Mouse (Mus musculus) lung, embryonic 16.5 days (tissue): ENCODE results near the gene Cotl1. TPM values are rescaled to one million over a fixed set of nuclear protein-coding genes. Genes with fewer than 3 reads are reported as not detected.
A peak's percentile ranks its signal among the peaks of the same experiment; 100 is the strongest.

ENCODE experiments used
- ATAC-seq: fragments of 200-750 bp; cut with Nextera tagmentation; 2 replicates; pipeline ENCODE4 v1.8.0; 2017; ENCODE audit warnings: low read depth, mild to moderate bottlenecking, moderate library complexity
- H3K27ac ChIP-seq: fragments of 300-500 bp; sonication (generic); 2 replicates; pipeline ENCODE4 v1.5.1; 2014; ENCODE audit warnings: mild to moderate bottlenecking, control low read depth, low read length
- H3K27me3 ChIP-seq: fragments of 300-500 bp; sonication (generic); 2 replicates; pipeline ENCODE4 v1.6.1; 2014; ENCODE audit warnings: low read depth, low read length, mixed read lengths; ENCODE audit not compliant: control insufficient read depth, insufficient read depth
- H3K36me3 ChIP-seq: fragments of 300-500 bp; sonication (generic); 2 replicates; pipeline ENCODE4 v1.6.1; 2014; ENCODE audit warnings: low read length; ENCODE audit not compliant: control insufficient read depth, insufficient read depth
- H3K4me1 ChIP-seq: fragments of 300-500 bp; sonication (generic); replicated peaks from 2 replicates; pipeline ENCODE4 v1.6.1; 2014; ENCODE audit warnings: low read length, mixed read lengths; ENCODE audit not compliant: control insufficient read depth, insufficient read depth
- H3K4me2 ChIP-seq: fragments of 300-500 bp; sonication (generic); 2 replicates; pipeline ENCODE4 v1.6.1; 2014; ENCODE audit warnings: low read depth, low read length, control low read depth
- H3K4me3 ChIP-seq: fragments of 300-500 bp; sonication (generic); 2 replicates; pipeline ENCODE4 v1.5.1; 2014; ENCODE audit warnings: mild to moderate bottlenecking, low read length, control low read depth
- H3K9ac ChIP-seq: fragments of 300-500 bp; sonication (generic); 2 replicates; pipeline ENCODE4 v1.6.1; 2014; ENCODE audit warnings: low read length, control low read depth
- H3K9me3 ChIP-seq: fragments of 300-500 bp; sonication (generic); 2 replicates; pipeline ENCODE4 v1.6.1; 2016; ENCODE audit warnings: low read length; ENCODE audit not compliant: control insufficient read depth
- WGBS: fragments of 180-500 bp; shearing (Covaris S2); extraction: QIAGEN DNeasy Blood & Tissue Kit; methylation state at CpG from one replicate; pipeline ENCODE4 v1.1.7; 2014; 5-methylcytosine and 5-hydroxymethylcytosine counted together
- polyA plus RNA-seq: library from polyadenylated mRNA; unstranded; fragments of >200 nt; fragmentation: Nextera tagmentation; extraction: Ambion mirVana; gene quantifications from 2 replicates; pipeline ENCODE4 v1.2.1, GENCODE M21; 2015

Gene Cotl1
- polyA plus RNA-seq, 1 experiment from 2014 or later: 78.4 TPM

- Histone ChIP-seq H3K4me1 (peaks cover 53% of the 10 kb centered on the region), H3K4me2 (no peak overlapping the region)
Measured at GRCm38 (mm10) chr8:119825950-119826730, 14.2 kb downstream of the Cotl1 start.

GRCm38 (mm10) chr8:119824809-119825273 is 15.5 kb downstream of the Cotl1 start:
- ATAC-seq: peak; percentile 67

More at GRCm38 (mm10) chr8:119825950-119826730, 14.2 kb downstream of the Cotl1 start:
- WGBS: 63% methylated on average over 19 of the region's 19 CpGs
- H3K36me3 ChIP-seq: no peaks in the 10 kb centered on the region
- no peaks in the 10 kb centered on the region for H3K27me3 ChIP-seq
- no peaks in the 10 kb centered on the region for H3K9me3 ChIP-seq
- ATAC-seq: no peak
- H3K9ac ChIP-seq: no peak overlapping the region
- H3K27ac ChIP-seq: peak overlapping the region; percentile 15; the same call in 1 of the 2 replicates
- no peak overlapping the region for H3K4me3 ChIP-seq

GRCm38 (mm10) chr8:119824100-119824499 is 16.2 kb downstream of the Cotl1 start:
- H3K4me2 ChIP-seq: no peak overlapping the region
- H3K36me3 ChIP-seq: no peaks in the 10 kb centered on the region
- ATAC-seq: peak; percentile 26; the same call in 1 of the 2 replicates
- no peaks in the 10 kb centered on the region for H3K9me3 ChIP-seq
- H3K27ac ChIP-seq: peak overlapping the region; percentile 11; the same call in 1 of the 2 replicates
- no peak overlapping the region for H3K4me3 ChIP-seq
- H3K9ac ChIP-seq: no peak overlapping the region
- WGBS: 38% methylated on average over 4 of the region's 4 CpGs
- no peaks in the 10 kb centered on the region for H3K27me3 ChIP-seq
- H3K4me1 ChIP-seq: peaks cover 40% of the 10 kb centered on the region

More at GRCm38 (mm10) chr8:119824809-119825273, 15.5 kb downstream of the Cotl1 start:
- no peak overlapping the region for H3K4me3 ChIP-seq
- no peak overlapping the region for H3K4me2 ChIP-seq
- H3K27me3 ChIP-seq: no peaks in the 10 kb centered on the region
- peak overlapping the region; percentile 74 for H3K27ac ChIP-seq
- WGBS: 48% methylated on average over 11 of the region's 11 CpGs
- peaks cover 40% of the 10 kb centered on the region for H3K4me1 ChIP-seq
- H3K9me3 ChIP-seq: no peaks in the 10 kb centered on the region
- H3K36me3 ChIP-seq: no peaks in the 10 kb centered on the region
- no peak overlapping the region for H3K9ac ChIP-seq

GRCm38 (mm10) chr8:119823278-119823677 is 17.1 kb downstream of the Cotl1 start:
- WGBS: 94% methylated on average over 9 of the region's 9 CpGs
- Histone ChIP-seq H3K4me3 (no peak overlapping the region), H3K9me3 (no peaks in the 10 kb centered on the region), H3K36me3 (no peaks in the 10 kb centered on the region), H3K4me1 (peaks cover 39% of the 10 kb centered on the region), H3K4me2 (no peak overlapping the region), H3K27ac (no peak overlapping the region), H3K27me3 (no peaks in the 10 kb centered on the region), H3K9ac (no peak overlapping the region)
- ATAC-seq: no peak

- peaks cover 34% of the 10 kb centered on the region for H3K4me1 ChIP-seq
- no peaks in the 10 kb centered on the region for H3K36me3 ChIP-seq
- no peaks in the 10 kb centered on the region for H3K9me3 ChIP-seq
- H3K9ac ChIP-seq: no peak overlapping the region
- H3K27me3 ChIP-seq: no peaks in the 10 kb centered on the region
- ATAC-seq: no peak
- no peak overlapping the region for H3K27ac ChIP-seq
- no peak overlapping the region for H3K4me3 ChIP-seq
- H3K4me2 ChIP-seq: no peak overlapping the region
- WGBS: 92% methylated on average over 6 of the region's 6 CpGs
Measured at GRCm38 (mm10) chr8:119821691-119822090, 18.7 kb downstream of the Cotl1 start.

GRCm38 (mm10) chr8:119819976-119820375 is 20.4 kb downstream of the Cotl1 start:
- H3K4me1 ChIP-seq: peaks cover 23% of the 10 kb centered on the region
- H3K36me3 ChIP-seq: no peaks in the 10 kb centered on the region
- no peak overlapping the region for H3K9ac ChIP-seq
- no peak for ATAC-seq
- no peak overlapping the region for H3K4me3 ChIP-seq
- no peak overlapping the region for H3K4me2 ChIP-seq
- H3K9me3 ChIP-seq: no peaks in the 10 kb centered on the region
- no peaks in the 10 kb centered on the region for H3K27me3 ChIP-seq
- WGBS: 95% methylated on average over 8 of the region's 8 CpGs
- no peak overlapping the region for H3K27ac ChIP-seq

- Histone ChIP-seq H3K27me3 (no peaks in the 10 kb centered on the region), H3K4me3 (no peak overlapping the region), H3K4me2 (no peak overlapping the region), H3K9ac (no peak overlapping the region), H3K9me3 (no peaks in the 10 kb centered on the region), H3K27ac (no peak overlapping the region), H3K4me1 (peaks cover 19% of the 10 kb centered on the region), H3K36me3 (no peaks in the 10 kb centered on the region)
- 84% methylated on average over 7 of the region's 7 CpGs for WGBS
- ATAC-seq: no peak
Measured at GRCm38 (mm10) chr8:119819316-119819715, 21.0 kb downstream of the Cotl1 start.

GRCm38 (mm10) chr8:119817446-119817845 is 22.9 kb downstream of the Cotl1 start:
- Histone ChIP-seq H3K4me3 (no peak overlapping the region), H3K9me3 (no peaks in the 10 kb centered on the region), H3K27ac (0 out of 2 replicates have a peak overlapping the region, but pooled peaks have one; percentile 10), H3K27me3 (no peaks in the 10 kb centered on the region), H3K9ac (no peak overlapping the region), H3K4me1 (peaks cover 25% of the 10 kb centered on the region), H3K4me2 (no peak overlapping the region), H3K36me3 (no peaks in the 10 kb centered on the region)
- 0 out of 2 replicates have a peak, but pooled peaks have one; percentile 14 for ATAC-seq
- 41% methylated on average over 12 of the region's 12 CpGs for WGBS

- Histone ChIP-seq H3K4me2 (no peak overlapping the region), H3K4me1 (peaks cover 27% of the 10 kb centered on the region), H3K27ac (no peak overlapping the region), H3K27me3 (no peaks in the 10 kb centered on the region), H3K36me3 (no peaks in the 10 kb centered on the region), H3K9ac (no peak overlapping the region), H3K9me3 (no peaks in the 10 kb centered on the region), H3K4me3 (no peak overlapping the region)
- ATAC-seq: no peak
- 74% methylated on average over 6 of the region's 6 CpGs for WGBS
Measured at GRCm38 (mm10) chr8:119816219-119816618, 24.1 kb downstream of the Cotl1 start.
